Mouse (Mus musculus): ENCODE data around the gene Nucks1.

Gene Nucks1

GRCm38 (mm10) chr1:131922100-131922499 lies 11.8 kb downstream of the Nucks1 start:
- DNase-seq (ENCODE audit: low spot score): no peak

DNA sequence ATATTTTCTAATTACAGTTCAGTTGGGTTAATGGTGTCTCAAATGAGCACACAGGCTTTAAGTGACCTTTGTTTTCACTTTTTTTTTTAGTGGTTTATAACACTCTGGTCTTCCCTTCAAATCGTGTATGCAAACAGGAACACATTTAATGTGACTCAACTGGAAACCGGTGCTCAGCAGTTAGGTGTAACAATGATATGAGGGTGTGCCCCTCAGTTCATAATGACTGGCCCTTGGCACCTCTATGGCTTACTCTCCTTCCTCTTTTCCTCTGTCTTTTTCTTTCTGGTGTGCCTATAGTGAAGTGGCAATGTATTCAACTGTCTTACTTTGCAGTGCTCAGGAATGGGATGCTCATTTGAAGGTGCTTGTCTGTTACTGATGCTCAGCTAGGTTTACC lies 23.1 kb downstream of the Nucks1 start:
- DNase-seq (ENCODE audit: low spot score): no peak

GRCm38 (mm10) chr1:131937659-131938305 lies 27.4 kb downstream of the Nucks1 start:
- peak; percentile 47 for DNase-seq (ENCODE audit: low spot score)

GRCm38 (mm10) chr1:131938811-131939210 lies 28.5 kb downstream of the Nucks1 start:
- DNase-seq (ENCODE audit: low spot score): no peak

GRCm38 (mm10) chr1:131940711-131941244 lies 30.4 kb downstream of the Nucks1 start:
- DNase-seq (ENCODE audit: low spot score): no peak

GRCm38 (mm10) chr1:131941501-131941900 lies 31.2 kb downstream of the Nucks1 start:
- DNase-seq (ENCODE audit: low spot score): no peak

DNA sequence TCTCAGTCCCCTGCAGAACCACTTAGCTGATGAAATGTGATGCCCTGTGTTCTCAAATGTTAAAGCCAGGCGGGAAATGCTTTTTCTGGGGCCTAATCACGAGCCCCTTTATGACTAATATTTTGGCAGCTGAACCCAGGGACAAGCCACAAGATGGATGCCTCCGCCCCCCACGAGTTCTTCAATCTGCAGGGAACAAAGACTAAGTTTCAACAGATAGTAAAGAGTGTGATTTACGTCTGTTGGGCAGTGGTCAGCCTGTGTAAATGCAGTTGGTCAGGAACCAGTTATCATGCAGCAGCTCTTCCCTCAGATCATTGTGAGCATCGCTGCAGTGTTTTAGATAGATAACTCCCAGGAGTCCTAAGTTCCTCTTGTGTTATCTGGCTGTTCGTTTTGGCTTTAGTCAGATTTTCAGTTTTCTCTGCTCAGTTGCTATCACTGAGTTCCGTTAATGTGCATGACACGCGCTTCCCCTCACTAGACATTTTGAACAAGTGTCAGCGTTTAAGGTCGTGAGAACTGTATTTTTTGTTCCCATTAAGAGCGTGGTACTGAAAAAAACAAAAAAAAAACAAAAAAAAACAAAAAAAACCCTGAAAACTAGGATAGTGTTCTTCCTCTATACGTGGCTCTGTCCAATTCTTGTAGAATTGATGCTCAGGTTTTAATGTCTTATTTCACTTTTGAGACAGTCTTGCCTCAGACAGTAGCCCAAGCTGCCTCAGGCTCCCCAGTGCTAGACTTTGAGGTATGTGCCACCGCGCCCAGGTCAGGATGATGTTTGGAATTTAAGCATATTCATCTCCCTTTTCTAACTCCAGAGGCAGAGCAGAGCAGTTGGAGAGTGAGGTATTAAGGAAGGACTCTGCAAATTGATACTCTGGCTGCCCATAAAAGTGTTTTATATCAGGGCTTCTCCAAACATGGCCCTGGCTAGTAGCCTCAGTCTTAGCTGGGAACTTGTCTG lies 32.6 kb downstream of the Nucks1 start:
- DNase-seq (ENCODE audit: low spot score): peak; percentile 21

- no peak for DNase-seq (ENCODE audit: low spot score)
Measured at GRCm38 (mm10) chr1:131945674-131946440, 35.5 kb downstream of the Nucks1 start.

GRCm38 (mm10) chr1:131946462-131947215 lies 36.3 kb downstream of the Nucks1 start:
- peak; percentile 37 for DNase-seq (ENCODE audit: low spot score)

DNA sequence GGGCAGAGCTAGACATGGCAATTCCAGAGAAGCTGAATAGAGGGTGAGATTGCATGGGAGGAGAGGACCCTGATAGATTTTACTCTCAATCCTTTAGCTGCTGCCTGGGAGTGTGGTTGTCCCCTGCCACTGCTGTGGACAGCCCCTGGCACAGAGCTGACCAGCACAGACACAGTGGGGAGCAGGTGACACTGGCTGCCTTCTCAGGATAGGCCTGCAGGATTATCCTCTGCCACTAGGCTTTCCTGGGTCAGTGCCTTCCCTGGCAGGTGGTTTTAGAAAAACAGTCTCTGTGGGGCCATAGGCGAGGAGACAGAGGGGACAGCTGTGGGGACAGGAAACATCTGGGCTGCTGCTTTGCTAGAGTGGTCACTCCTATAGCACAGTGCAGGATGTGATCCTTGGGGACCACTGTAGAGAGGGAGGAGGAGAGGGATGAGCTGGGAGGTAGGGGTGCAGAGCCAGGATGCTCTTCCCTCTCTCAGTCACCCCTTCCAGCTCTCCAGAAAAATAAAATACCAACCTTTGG lies 37.7 kb downstream of the Nucks1 start:
- DNase-seq (ENCODE audit: low spot score): no peak

DNA sequence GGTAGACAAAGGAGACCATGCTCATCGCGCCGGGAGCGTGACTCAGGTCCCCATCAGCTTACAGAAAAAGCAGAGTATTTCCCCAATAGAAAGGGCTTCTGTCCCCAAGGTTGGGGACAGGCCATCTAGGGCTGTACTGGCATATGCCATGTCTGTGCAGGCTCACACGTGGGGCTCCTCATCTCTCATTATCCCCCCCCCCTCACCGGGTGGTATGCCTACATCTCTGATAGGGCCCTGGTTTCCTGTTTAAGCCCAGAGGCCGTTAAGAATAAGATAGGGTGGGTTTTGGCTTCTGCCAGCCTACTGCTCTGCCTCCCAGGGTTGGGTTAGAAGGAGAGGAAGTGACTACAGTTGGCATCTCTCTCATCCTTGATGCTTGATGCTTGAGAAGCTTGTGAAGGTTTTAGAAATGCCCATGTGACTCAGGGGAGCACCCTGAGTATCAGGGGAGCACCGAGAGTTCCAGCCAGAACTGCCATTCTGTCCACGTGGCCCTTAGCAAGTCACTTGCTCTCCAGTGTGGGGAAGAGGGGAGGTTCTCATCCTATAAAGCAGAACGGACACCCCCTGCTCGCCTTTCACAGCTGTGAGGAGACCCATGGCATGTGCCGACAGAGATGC lies 44.0 kb downstream of the Nucks1 start:
- DNase-seq (ENCODE audit: low spot score): no peak

DNA sequence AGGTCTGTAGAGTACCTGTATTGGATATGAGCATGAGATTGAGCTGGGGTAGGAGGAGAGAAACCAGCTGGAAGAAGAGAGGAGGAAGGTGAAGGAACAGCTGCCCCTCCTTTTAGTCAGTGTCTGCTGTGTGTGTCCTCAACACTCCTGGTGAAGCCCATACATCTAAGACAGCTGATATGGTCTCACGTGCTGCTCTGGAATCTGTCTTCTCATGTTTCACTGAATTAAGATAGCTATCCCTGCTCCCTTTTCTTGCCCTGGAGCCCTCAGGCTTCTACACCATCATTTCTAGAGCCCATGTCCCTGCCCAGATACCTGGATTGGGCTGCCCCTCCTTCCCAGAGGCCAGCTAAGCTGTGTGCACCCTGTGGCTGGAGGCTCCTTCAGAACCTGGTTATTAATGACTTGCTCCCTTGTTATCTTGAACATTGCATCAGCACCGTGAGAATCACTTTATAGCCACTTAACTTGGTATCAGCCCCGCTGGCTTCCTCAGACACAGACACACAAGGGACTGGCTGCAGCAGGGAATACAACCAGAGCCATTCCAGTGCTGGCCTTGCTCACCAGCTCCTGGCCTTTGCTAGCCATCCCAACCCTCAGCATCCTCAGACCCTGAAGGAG lies 44.9 kb downstream of the Nucks1 start:
- DNase-seq (ENCODE audit: low spot score): no peak

DNA sequence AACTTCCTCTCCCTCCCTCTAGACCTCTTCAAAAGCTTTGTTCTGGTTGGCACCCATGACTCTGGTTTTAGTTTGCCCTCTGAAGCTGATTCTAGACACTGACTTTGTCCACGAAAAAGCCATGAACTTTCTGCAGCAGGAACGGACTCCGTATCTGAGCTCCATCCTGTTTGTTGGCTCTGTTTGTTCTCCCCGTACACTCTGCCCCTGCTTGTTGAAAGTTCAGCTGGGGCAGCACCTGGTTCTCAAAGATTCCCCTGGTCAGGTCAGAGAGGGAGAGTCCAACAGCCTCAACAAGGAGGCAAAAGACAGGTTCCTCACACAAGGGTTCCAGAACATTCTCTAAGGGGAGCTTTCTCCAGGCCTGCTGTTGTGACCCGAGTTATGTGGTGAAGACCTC lies 47.1 kb downstream of the Nucks1 start:
- DNase-seq (ENCODE audit: low spot score): no peak

- DNase-seq (ENCODE audit: low spot score): no peak
Measured at GRCm38 (mm10) chr1:131961004-131961403, 50.7 kb downstream of the Nucks1 start.

DNA sequence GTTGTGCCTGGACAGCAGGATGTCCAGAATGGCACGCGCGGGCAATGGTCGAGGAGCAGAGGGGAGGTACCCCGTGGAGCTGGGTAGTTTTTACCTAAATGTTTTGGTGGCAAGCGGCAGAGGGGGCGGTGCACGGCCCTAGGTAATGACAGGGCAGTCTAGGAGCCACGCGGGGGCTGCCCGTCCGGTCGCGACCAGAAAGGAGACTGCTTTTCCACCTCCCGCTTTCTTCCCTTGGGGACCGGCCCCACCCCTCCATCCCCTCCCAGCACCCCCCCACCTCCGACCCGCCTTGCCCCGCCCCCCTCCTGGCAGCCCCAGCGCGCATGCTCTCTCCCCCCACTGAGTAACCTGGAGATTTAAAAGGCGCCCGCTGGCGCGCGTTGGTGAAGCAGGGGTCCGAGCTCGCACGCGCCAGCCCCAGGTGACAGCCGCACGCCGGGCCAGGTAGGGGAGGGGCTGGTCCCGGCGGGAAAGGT lies 52.3 kb downstream of the Nucks1 start, which contains the start of gene Slc45a3:
Slc45a3 (plus strand) TSS at position 362 of the 479 bp plus-strand sequence.
- no peak for DNase-seq (ENCODE audit: low spot score)

DNA sequence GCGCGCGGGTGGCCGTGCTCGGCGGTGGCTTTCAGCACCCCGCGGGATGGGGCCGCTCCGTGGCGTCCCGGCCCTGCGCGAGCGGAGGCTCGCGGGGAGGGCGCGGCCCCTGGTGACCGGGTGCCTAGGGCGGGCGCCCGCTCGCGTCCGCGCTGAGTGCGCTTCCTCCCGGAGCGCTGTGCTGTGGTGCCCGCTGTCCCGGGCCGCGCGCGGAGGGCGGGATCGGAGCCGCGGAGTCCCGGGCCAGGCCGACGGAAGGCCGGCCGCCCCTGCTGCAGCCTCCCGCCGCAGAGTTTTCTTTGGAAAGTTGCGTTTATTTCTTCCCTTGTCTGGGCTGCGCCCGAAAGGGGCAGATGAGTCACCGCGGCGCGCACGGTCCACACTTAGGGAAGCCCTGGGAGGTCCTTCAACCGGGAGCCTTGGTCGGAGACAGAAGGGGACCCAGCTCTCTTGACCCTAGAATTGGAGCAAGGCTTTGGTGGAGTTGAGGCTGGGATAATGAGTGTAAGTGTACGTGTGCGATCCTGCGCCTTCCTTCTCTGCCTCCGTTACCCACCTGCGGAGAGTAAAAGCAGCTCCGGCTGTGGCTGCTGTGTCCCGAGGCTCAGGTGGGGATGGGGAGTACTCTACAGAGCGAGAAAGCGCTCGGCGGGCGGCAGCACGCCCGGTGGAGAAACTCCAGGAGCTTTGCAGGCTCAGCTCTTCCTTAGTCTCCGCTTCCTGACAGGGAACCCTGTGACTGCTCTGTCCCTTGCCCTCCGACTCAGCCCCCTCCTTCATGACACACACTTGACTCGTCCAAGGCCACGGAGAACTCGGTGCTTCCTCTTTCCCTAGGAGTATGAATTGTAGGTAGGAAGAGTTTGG lies 53.0 kb downstream of the Nucks1 start:
- DNase-seq (ENCODE audit: low spot score): no peak

- DNase-seq (ENCODE audit: low spot score): no peak
Measured at GRCm38 (mm10) chr1:131964100-131964499, 53.8 kb downstream of the Nucks1 start.

- DNase-seq (ENCODE audit: low spot score): no peak
Measured at GRCm38 (mm10) chr1:131964580-131964979, 54.2 kb downstream of the Nucks1 start.

DNA sequence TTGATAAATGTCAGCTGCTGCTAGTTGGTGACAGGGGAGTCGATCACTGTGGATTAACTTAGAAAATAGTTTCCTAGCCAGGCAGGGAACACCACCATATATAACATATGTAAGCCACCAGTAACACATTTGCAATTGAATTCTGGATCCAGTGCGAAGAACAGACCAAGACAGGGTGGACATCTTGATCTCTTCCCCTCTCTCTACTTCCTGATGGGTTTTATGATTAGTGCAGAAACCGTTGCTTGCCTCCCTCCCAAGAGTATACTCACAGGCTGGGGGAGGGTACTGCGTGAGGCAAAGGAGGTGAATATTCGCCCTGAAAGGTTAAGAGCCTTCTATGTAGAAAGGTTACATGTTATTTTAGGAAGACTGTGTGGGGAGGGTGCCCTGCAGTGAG lies 55.5 kb downstream of the Nucks1 start:
- DNase-seq (ENCODE audit: low spot score): no peak
